Mouse (Mus musculus): ENCODE measurements around the gene Znrf2.
"Not testable (repeated sequence)": the region's sequence is repeated elsewhere in the genome, so short reads cannot be mapped to it uniquely, and the experiment has no call there.

Znrf2 gene

DNA sequence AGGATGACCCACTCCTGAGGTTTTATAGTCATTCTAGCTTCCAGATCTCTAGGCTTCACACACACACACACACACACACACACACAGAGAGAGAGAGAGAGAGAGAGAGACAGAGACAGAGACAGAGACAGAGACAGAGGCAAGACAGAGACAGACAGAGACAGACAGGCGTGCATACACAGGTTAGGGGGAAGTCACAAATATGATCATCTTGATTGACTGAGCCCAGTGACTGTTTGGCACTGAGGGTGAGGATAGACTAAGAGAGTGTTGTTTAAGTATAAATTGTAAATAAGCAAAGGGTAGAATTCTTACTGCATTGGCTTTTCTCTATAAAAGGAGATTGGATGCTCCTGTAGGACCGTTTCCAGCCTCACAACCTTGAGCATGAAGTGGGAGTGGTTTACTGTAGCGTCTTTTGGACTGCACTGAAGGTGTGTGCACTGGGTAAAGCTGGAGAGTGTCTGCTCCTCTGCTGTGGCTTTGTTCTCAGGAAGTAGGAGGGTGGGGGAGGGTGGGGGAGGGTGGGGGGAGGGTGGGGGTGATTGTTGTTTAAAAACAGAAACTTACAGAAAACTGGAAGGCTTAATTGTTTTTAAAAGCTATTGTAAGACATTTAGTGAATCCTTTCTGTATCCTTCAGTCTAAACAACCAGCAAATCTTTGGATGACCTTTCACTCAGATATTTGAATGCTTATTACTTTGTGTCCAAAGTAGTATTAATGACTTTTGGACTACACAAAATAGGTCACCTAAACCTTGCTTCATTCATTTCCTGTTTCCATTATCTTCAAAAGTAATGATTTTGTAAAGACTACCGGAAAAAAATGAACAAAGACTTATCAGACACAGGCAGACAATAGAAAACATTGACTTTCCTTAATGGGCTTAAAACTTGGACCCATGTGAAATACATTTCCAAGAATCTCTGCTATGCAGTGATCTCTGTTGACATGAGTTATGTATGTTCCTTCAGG, 32.8 kb downstream of the Znrf2 start:
- DNase-seq (ENCODE audit: low spot score in 2 of 2) = no peak

DNA sequence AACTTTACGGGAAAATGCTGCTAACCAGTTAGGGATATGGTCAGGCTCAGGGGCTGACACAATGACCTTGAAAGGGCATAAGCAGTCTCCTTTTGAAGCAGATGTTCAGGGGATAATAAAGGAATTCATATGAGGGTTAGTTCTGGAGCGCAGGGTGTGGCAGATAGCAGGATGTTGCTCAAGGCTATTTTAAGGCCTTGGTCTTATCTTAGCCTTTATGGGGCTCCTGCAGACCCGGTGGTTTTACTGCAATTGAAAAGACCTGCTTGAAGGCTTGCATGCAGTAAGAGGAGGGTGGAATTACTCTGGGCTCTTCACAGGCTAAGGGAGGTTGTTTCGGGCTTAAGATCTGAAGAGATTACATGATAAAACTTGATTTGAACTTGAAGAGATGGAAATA, 35.1 kb downstream of the Znrf2 start:
- DNase-seq (ENCODE audit: low spot score in 2 of 2) = no peak

DNA sequence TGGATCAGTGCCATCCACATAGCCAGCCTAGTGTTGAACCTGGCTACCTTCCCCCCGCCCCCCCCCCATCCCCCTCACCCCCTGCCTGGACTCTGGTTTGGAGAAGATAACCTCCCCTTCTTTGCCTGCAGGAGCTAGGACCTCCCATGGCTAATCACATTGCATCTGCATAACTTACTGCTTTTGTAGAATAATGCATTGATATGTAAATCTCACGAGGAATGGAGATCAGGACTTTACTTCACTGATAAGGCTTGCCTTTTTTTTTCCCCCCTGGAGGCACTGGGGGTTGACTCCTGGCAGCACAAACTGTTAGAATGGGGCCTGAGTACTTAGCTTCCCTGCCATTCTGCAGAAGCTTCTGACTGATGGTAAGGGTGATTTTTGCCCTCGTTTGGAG, 36.0 kb downstream of the Znrf2 start:
- no peak for DNase-seq (ENCODE audit: low spot score in 2 of 2)

DNA sequence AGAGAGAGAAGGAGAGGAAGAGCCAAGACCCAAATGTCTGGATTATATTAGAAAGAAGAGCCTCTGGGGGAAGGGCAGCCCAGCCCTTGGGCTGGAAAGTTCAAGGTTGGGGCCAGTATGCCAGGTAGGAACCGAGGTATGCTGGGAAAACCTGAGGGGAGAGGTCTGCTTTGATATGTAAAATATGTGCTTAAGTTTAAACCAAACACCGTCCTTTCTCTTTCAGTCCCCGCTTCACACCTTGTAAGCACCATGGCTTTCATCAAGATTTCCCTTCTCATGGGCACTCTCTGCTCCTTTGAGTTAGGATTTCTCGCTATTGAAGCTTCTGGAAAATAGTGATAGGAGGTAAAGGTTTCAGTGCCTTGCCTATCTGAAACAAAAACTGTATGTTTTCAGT, 38.1 kb downstream of the Znrf2 start:
- no peak for DNase-seq (ENCODE audit: low spot score in 2 of 2)

DNA sequence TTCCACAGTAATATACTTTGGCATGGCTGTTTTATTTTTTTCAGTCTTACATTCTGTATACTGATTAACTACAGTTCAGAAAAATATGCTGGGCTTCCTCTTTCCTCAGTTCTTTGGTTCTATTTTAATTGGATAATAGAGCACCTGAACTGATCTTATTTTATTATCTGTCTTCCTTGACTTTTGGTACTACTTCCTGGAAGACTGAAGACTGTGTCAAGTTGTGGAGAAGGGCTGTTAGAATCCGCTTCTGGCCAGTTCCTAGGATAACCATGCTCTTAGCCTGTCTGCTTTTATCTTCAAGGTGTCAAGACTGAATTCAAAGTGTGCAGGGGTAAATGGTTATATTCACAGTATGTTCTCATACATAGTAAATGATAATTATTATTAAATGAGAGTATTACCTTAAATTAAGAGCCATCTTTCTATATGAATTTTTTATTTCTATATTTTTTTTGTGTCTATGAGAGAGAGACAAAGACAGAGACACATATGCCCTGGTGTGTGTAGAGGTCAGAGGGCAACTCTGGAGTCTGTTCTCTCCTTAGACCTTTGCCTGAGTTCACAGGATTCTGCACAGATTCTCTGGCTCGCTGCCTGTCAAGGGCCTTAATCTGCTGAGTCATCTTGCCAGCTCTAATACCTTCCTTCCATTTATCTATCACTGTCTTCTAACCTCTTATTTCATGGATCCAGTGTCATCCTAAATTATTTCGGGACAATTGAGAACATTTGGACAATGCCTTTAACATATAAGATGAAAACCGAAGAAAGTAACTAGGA, 39.3 kb downstream of the Znrf2 start:
- DNase-seq (ENCODE audit: low spot score in 2 of 2) = no peak

DNA sequence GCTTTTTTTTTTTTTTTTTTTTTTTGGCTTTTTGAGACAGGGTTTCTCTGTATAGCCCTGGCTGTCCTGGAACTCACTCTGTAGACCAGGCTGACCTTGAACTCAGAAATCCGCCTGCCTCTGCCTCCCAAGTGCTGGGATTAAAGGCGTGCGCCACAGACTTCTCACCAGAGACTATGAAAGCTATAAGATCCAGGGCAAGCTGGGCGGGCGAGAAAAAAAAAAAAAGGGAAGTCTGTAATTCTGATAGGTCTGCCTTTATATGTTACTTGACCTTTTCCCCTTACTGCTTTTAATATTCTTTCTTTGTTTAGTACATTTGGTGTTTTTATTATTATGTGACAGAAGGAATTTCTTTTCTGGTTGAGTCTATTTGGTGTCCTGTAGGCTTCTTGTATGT, 42.4 kb downstream of the Znrf2 start:
- DNase-seq (ENCODE audit: low spot score in 2 of 2) = not testable (repeated sequence)

DNA sequence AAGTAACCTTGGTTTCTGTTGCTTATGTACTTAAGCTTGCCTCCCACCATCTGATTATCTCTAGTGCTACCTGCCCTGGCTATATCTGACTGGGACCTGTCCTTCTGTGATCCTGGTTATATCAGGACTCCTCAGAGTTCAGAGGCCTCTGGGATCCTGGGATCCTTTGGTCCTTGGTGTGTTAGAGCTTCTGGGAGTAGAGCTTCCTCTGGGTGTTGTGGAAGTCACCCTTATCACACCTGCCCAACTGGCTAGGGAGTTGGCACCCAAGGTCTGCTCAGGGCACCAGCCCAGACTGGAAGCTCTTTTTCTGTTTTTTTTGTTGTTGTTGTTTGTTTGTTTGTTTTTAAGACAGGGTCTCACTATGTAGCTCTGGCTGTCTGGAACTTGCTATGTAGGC, 43.5 kb downstream of the Znrf2 start:
- no peak for DNase-seq (ENCODE audit: low spot score in 2 of 2)

DNA sequence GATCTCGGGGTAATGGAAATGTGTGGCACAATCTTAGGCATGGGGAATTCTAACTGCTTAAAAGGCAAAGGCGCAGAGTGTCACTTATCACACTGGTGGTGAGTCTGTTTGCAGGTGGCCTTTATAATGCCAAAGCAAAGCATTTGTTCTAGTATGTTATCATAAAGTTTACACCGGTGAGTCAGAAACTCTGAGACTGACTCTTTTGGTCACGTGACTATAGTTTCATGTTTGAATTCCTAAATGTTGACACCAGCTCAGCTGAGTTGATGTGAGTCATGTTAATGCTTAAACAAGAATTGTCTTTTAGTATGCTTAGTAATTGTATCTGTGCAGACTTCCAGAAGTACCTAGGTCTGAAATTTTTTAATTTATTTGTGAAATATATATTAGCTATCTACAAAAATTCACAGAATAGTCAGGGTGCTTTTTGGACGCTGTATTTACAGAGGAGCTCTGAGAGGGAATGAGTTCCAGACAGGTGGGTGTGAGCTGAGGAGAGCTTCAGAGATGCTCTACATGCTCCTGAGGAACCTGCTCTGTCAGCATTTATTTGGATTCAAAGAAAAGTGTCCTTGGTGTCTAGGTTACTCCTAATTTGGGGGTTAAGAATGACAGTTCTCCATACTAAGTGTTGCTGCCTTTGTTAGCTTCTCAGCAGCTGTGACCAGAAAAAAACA, 50.2 kb downstream of the Znrf2 start:
- no peak for DNase-seq (ENCODE audit: low spot score in 2 of 2)

DNA sequence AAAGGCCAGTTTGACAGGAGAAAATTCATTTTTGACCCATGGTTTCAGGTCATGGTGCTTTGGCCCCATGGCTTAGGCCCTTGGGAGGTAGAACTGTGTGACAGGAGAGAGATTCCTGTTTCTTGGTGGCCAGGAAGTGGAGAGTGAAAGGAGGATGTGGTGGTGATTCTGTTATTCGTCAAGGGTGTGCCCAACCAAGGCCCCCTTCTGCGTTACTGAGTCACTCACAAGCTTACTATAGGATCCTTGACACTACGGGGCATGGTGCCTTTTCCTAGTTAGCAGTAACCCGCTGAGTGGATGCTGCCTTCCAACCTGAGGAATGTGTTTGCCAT, 50.7 kb downstream of the Znrf2 start:
- DNase-seq (ENCODE audit: low spot score in 2 of 2) = no peak

DNA sequence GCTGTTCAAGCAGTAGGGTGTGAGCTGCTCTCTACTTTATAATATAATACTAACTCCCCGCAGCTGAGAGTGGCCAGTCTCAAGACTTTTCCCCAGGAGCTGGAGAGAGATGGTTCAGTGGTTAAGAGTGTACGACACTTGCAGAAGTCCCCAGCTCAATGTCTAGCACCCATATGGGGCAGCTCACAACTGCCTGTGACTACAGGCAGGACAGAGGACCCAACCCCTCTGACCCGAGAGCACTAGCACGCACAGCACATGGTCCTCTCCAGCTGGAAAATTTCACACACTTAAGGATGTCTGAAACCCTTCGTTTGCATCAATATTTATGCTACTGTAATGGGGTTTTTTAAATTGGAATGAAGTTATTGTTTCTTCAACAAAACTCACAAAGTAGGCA, 56.3 kb downstream of the Znrf2 start:
- DNase-seq (ENCODE audit: low spot score in 2 of 2) = no peak

DNA sequence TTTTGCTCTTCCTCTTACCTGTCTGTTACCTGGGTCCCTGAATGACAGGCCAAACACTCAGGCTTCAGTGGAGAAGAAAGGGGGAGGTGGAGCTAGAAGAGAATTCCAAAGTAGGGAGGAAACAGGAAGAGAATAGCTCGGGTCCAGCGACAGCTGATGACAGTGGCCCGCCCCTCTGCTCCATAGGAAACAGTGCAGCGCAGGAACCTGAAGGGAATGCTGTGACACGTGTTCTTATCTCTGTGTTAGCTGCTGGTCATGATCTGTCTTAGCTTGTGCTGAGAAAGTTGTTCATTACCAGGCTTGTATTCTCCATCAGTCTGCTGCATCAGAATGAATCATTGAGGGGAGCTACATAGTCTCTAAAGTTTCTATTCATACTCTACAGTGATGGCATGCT, 60.1 kb downstream of the Znrf2 start:
- no peak for DNase-seq (ENCODE audit: low spot score in 2 of 2)

DNA sequence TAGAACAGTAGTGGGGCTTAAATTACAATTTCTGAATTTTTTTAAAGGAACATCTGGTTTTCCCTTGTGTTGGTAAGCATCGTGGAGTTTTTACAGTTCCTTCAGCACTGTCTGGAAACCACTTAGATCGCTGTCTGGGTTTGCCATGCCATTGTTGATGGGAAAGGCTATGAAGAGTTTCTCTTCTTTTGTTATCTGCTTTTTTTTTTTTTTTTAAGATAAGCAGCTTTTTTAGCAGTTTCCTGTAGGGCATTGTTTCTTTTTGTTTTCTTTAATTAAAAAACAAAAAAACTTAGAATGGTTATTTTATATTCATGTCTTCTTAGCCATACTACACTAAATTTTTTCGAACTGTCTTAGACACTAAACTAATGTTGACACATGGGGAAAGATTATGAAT, 60.9 kb downstream of the Znrf2 start:
- DNase-seq (ENCODE audit: low spot score in 2 of 2) = no peak

DNA sequence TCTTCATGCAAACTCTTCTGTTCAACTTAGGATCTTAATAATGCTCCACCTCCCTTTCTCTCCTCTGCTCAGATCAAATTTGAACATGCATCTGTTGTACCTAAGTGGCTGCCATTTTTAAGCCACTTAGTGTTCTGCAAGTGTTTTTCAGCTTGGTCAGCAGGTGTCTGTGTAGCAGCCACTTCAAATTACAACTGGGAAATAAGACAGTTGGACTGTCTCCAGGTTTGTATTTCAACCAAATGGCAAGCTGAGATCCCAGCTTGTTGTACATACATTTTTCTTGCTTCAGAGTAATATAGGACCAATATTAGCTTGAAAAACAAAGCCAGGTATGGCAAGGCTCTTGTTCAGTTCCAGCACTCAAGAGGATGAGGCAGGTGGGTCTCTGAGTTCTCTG, 61.8 kb downstream of the Znrf2 start:
- DNase-seq (ENCODE audit: low spot score in 2 of 2) = no peak

DNA sequence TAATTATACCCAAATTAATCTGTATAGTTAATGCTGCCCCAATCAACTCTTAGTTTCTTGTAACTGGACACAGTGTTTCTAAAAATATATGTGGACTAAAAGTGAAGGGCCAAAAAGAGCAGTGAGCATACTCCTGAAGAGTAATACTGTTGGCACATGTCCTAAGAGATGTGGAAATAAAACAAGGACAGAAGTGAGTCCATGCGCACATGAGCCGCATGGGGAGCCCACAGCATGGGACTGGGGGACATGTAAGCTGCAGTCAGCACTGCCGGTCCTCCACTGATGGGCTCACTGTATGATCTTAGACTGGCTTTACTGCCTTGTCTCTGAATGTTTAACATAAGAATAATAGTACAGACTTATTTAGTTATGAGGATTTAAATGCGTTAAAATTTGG, 63.4 kb downstream of the Znrf2 start:
- DNase-seq (ENCODE audit: low spot score in 2 of 2) = no peak

DNA sequence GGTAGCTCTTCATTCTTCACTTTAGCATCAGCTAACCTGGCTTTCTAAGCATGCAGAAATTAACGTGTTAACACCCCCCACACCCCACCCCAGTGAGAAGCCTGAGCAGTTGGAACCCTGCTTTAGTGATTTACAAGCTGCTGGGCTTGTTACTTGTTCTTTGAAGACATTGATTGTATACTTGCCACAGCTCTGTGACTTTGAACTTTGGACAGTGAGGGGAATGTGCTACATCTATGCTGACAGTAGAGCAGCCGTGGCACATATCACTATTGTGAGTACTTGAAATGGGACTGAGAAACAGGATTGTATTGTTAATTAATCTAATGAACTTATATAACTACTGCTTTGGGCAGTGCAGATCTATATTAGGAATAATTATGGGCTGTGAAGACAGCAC, 66.7 kb downstream of the Znrf2 start:
- DNase-seq (ENCODE audit: low spot score in 2 of 2) = no peak

DNA sequence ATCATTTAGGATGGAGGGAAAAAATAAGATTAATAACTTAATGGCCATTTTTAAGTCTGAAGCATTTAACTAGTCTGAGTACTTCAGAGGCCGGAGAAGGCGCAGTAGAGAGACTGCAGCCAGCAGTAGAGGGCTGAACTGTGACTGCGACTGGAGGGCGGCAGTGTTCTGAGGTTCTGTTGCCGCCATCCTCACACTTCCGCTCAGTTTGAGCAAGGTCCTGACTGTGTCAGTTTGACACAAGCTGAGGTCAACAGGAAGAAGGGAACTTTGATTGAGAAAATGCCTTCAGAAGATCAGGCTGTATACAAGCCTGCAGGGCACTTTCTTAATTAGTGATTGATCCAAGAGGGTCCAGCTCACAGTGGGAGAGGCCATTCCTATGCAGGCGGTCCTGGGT, 69.5 kb downstream of the Znrf2 start:
- no peak for DNase-seq (ENCODE audit: low spot score in 2 of 2)

DNA sequence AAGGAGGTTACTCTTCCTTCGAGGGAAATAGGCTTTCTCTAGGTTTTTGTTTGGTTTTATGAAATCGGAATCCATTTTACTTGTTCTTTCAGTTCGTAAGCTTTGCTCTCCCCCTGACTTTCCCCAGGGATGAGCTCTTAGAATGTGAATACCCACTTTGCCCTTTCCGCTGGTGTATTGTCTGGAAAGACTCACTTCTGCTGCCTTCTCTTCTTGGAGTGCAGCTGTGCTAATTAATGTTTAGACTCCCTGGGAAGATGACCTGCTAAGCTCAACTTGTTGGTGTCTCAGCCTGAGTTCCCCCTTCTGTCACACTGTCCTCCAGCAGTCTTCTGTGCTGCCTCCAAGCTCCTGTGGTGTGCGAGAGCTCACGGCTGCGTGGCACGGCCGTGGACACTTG, 73.5 kb downstream of the Znrf2 start:
- no peak for DNase-seq (ENCODE audit: low spot score in 2 of 2)

DNA sequence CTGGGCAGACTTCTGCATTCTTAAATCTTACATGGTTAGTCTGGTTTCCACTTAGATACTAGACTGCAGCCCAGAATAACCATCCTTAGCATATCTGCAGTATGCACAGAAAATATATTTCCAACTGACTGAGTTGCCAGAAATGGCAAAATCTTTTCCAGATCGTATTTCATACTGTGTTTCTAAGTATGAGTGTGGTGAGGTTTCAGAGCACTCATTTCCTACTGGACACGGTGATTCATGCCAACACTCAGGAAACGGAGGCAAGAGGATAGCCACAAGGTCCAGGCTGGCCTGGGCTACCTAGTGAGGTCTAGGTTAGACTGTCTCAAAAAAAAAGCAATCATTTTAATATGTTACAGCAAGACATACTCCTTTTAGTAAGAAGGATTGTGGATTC, 74.7 kb downstream of the Znrf2 start:
- DNase-seq (ENCODE audit: low spot score in 2 of 2) = no peak

DNA sequence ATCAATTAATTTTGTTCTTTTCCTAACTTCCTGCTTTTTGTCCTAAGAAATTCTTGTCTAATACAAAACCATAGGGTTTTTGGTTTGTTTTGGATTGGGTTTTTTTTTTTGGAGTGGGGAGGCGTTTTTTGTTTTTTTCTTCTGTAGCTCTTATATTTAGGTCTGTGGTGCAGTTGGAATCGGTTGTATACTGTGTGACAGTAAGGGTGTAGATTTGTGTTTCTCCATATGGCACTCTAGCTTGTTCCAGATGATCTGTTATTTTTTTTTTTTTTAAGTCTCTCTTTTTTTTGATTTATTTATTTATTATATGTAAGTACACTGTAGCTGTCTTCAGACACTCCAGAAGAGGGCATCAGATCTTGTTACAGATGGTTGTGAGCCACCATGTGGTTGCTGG, 83.5 kb downstream of the Znrf2 start:
- no peak for DNase-seq (ENCODE audit: low spot score in 2 of 2)

DNA sequence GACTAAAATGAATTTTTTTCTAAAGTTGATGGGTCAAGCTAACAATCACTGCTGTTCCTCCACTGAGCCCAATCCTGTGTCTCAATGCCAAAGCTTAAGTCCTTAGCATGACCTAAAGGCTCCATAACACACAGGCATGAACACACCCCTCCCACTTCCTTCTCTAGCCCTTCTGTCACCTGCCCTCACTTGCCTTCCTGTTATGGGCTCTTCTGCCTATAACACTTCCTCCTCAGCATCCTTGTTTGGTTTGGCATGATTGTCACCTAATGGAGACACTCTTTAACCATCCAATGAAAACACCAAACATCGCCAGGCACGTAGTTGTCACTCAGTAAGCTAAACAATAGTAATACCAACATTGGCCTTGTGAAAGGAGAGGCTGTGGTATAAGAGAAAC, 85.8 kb downstream of the Znrf2 start:
- DNase-seq (ENCODE audit: low spot score in 2 of 2) = no peak

DNA sequence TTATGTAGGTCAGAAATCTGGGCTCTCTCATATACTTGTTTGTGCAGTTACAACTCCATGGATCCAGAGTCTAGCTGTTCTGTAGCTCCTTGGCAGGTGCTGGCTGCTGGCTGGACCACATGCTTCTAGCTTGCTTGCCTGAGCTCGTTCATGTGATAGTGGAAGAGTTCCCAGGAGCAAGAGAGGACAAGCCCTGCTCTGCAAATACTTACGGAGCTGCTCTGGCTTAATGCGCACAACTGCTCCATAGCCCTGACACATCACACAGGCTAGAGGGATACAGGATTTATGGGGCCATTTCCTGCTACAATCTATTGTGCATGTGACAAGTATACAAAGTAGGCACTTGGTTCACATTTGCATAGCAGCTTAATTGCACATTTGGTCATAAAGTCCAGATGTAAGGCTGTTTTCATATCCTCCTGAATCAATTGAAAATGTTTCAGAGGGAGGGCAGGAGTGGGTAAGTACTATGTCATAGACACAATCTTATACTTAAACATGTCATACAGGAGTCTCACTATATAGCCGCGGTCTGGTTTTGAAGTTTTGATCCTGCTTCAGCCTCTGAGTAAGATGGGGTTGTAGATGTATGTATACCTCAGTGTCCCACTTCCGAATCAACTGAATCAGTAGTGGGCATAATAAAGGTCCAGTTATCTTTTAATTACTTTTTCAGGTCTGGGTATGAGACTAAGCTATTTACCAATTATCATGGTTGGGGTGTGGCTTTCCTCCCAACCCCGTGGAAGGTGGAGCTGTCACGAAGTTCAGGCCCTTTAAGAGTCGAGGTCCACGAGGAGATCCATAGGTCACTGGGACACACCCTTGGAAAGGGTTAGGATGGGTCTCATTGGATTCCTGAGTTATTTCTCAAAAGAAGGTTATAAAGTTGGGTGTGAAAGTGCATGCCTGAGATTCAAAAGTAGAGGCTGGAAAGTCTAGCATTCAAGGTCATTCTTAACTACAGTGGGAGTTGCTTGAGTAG, 89.6 kb downstream of the Znrf2 start:
- DNase-seq (ENCODE audit: low spot score in 2 of 2) = no peak
